Mouse (Mus musculus): ENCODE results near the gene Setdb1.

Setdb1 gene

GRCm38 (mm10) chr3:95319110-95319509 is 37.9 kb downstream of the Setdb1 start:
- DNase-seq (ENCODE audit: low spot score): no peak

DNA sequence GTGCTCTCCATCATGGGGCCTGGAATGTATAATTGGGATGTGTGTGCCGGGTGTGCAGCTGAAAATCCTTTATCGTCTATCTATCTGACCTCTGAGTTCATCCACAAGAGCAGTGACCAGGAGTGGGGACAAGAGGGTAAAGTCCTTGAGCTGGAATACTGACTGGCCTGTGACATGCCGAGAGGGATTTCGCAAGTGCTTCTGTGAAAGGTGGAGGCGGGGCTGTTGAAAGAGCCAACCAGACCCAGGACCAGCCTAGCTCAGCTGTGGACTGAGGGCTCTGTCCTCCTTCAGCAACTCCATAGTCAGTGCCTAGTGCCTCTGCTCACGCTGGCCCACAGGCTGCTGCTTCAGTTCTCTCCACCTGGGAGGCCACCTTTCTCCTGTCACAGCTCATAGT is 38.5 kb downstream of the Setdb1 start:
- DNase-seq (ENCODE audit: low spot score): peak; percentile 19

- DNase-seq (ENCODE audit: low spot score): peak; percentile 78
Observed at GRCm38 (mm10) chr3:95317414-95318080, 39.5 kb downstream of the Setdb1 start.

DNA sequence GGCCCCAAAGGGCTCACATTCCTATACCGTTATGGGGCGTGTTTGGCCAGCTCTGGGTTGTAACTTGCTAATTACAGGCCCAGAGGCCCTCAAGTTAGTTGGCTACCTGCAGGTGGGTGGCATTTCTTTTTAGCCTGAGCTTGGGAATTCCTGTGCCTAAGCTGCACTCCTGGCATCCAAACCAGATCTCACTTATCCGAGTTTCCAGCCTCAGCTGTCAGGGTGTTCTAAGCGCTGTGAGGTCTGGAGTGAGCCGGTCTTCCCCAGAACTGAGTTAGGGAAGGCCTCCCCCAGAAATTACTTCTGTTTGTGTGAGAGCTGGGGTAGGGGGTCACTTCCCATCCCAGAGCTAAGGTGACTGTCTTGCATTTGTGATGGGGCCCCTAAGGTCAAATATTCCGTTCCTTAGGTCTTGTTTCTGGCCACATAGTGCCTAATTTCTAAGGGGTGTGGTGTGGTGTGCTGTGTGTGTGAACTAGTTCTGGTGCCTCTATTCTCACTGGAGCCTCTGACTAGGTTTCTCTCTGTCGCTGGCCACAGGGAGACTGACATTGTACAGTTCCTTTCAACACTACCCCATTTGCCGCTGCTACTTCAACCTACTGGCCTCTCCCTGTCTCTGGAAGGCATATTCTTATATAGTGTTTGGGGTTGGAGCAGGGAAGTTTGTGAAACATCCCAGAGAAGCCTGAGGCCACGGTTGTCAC is 41.0 kb downstream of the Setdb1 start:
- no peak for DNase-seq (ENCODE audit: low spot score)

DNA sequence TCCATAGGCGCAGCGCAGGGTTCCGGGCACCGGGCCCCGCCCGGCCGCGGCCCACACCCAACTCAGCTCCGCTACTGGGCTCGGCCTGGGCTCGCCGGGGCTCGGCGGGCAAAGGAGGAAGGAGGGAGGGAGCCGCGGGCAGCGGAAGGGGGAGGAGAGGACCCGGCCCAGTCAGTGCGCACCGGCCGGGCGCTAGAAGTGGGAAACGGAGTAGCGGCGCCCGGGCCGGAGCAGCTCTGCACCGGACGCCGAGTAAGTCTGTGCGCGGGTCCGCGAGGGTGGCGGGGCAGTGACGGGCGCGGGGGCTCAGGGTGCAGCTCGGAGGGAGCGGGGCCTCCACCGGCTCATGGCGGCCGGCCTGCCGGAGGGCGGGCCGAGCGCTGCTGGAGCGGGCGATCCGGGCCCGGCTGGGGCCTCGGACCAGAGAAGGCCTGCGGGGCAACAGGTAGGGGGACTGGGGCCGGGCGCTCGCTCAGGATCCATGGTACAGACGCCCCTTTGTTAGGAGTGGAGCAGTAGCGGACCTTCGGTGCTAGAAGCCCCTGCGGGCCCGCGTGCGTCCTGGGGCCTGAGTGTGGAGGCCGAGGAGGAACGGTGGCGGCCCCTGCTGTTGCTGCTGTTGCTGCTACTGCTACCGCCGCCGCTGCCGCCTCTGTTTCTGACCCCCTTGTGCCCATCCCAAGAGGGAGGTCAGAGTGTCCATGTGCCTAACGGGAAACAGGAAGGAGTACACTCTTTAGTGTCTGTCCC is 41.7 kb downstream of the Setdb1 start:
- peak; percentile 87 for DNase-seq (ENCODE audit: low spot score)

GRCm38 (mm10) chr3:95314486-95315093 is 42.4 kb downstream of the Setdb1 start, which contains the start of gene Cers2:
Cers2 (plus strand) TSS chr3:95314791.
- DNase-seq (ENCODE audit: low spot score): peak; percentile 60

DNA sequence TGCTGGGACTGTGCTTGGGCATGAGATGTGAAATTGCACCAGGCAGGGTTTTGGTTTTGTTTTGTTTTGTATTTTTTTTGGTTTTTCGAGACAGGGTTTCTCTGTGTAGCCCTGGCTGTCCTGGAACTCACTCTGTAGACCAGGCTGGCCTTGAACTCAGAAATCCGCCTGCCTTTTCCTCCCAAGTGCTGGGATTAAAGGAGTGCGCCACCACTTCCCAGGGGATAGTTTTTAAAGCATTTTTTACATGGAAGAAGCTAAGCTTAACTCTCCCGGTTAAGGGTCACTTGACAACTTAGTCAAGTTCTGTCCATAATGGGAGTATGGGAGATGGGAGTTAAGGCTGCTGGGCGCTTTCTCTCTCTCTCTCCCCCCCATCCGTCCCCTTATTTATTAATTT is 42.9 kb downstream of the Setdb1 start:
- DNase-seq (ENCODE audit: low spot score): no peak

- no peak for DNase-seq (ENCODE audit: low spot score)
Observed at GRCm38 (mm10) chr3:95313476-95313875, 43.5 kb downstream of the Setdb1 start.

- no peak for DNase-seq (ENCODE audit: low spot score)
Observed at GRCm38 (mm10) chr3:95312623-95313022, 44.4 kb downstream of the Setdb1 start.

DNA sequence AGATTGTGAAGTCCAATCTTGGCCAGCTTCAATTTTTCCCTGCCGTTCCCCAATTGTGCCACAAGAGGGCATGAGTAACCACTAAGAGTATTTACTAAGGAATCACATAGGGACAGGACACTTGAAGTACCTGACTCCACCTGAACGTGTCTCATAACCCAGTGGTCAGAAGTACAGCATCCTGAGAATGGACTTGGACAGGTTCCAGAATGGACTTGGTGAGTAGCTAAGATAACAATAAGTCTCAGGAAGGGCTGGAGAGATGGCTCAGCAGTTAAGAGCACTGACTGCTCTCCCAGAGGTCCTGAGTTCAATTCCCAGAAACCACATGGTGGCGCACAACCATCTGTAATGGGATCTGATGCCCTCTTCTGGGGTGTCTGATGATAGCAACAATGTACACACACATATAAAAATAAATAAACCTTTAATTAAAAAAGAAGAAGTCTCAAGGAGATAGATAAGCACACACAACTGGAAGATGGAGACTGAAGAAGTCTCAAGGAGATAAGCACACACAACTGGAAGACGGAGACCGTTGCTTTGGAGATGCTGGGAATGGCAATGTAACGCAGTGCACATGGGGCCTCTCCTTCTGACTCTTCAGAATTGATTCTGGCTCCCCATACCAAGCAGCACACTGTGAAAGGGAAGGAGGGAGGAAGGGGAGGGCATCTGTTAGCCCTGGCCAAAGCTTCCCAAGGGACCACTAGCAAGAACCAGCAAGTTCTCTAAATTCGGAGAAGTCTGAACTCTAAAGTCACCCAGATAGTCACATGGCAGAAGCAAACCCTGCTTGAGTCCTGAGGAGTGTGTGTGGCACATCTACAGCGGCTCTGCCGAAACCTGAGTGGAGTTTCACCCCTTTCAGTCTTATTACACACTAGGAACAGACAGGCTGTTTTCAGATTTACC is 45.8 kb downstream of the Setdb1 start:
- DNase-seq (ENCODE audit: low spot score): peak; percentile 84

- no peak for DNase-seq (ENCODE audit: low spot score)
Observed at GRCm38 (mm10) chr3:95310496-95310895, 46.5 kb downstream of the Setdb1 start.

DNA sequence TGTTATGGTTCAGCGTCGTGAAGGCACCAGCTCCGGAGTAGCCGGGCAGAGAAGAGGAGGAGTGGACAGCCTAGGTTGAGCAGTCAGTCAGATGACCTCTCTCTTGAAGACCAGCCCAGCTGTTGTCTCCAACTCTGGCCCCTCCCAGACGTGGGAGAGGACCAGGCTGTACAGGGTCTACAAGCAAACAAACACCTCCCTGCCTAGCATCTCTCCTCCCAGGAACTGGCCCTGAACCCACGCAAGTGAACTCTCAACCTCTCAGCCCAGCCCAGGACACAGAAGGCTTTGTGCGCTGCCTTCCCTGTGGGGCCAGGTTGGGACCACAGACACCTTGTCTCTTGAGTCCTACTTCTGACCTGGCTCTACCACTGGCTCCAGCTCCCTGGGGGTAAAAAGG is 49.9 kb downstream of the Setdb1 start, which contains the start of gene Anxa9:
Gene Anxa9 (minus strand): TSS at position 77 of the 400 bp plus-strand sequence.
- no peak for DNase-seq (ENCODE audit: low spot score)

GRCm38 (mm10) chr3:95306244-95306643 is 50.8 kb downstream of the Setdb1 start:
- no peak for DNase-seq (ENCODE audit: low spot score)

DNA sequence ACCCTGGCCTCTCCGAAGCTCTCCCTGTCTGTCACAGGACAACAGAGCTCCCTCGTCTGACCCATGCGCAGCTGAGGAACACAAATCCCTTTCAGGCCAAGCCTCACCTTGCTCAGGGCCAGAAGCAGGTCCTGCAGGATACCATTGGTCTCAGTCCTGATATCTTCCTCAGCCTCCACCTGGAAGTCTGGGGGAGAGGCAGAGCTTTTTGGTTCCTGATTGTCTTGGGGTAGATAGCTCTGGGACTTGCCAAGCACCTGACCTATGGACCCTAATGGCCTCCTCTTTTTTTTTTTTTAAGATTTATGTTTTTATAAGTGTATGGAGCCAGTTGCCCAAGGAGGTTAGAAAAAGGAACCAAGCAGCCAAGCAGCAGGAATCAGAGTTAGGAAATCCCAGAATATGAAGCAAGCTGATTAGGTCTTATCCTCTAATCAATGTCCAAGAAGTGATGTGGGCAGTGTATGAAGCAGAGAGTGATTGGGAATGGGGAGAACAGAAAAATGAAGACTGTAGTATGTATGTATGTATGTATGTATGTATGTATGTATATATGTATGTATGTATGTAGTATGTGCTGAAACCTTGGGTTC is 55.7 kb downstream of the Setdb1 start:
- DNase-seq (ENCODE audit: low spot score): no peak

DNA sequence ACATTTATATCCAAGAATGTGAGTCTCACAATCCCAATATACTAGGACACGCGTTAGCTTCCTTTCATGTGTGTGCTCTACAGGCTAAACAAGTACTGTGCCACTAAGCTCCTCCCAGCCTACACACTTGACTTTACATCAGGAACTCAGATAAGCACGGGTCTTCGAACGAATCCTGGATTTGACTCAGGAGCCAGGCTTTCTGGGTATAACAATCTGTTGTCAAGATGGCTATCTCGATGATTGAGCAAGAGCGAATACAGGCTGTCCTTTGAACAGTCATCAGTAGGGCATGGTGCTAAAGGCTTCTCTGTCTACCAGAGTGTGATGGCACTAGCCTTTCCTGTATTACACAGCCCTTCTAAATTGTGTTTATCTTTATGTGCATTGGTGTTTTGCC is 59.0 kb downstream of the Setdb1 start:
- no peak for DNase-seq (ENCODE audit: low spot score)

- peak; percentile 79 for DNase-seq (ENCODE audit: low spot score)
Observed at GRCm38 (mm10) chr3:95296103-95296469, 60.9 kb downstream of the Setdb1 start.

GRCm38 (mm10) chr3:95295321-95296102 is 61.5 kb downstream of the Setdb1 start:
- DNase-seq (ENCODE audit: low spot score): no peak

- DNase-seq (ENCODE audit: low spot score): no peak
Observed at GRCm38 (mm10) chr3:95294718-95295117, 62.3 kb downstream of the Setdb1 start.

DNA sequence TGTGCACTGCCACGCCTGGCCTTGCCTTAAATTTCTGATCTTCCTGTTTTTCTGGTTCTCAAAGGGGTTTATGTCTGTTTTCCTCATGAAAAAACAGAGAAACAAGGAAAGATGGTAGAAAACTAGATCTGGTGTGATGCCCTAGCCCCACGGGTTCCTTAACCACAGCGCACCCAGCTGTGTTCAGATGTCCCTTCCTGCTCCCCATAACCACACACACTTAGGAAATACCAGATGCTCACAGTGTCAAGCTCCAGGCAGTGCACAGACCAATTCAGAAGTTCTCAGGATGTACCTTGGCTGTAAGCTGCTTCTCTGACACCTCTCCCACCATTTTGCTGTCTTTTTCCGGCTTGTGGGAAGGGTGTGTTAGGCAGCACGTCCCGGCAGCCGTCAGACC is 62.7 kb downstream of the Setdb1 start:
- DNase-seq (ENCODE audit: low spot score): no peak

DNA sequence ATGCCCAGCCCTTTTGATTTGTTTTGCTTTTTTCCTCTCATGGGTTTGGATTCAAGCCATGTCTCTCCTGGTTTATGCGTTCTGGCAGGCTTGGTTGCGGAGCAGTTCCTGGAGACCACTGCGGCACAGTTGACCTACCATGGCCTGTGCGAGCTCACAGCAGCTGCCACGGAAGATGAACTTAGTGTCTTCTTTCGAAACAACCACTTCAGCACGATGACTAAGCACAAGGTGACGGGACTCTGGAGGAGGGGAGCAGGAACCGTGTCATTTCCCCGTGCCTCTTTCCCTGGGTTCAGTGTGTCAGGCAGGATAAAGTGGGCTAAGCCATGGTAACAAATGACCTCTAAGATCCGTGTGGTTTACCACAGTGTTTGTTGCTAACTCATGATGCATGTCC is 63.5 kb downstream of the Setdb1 start:
- DNase-seq (ENCODE audit: low spot score): no peak

Measured in embryo, embryonic 10.5 days (tissue).